Comparison of ENCODE assay signal across 20 mouse cellular contexts in the genomic region with DNA sequence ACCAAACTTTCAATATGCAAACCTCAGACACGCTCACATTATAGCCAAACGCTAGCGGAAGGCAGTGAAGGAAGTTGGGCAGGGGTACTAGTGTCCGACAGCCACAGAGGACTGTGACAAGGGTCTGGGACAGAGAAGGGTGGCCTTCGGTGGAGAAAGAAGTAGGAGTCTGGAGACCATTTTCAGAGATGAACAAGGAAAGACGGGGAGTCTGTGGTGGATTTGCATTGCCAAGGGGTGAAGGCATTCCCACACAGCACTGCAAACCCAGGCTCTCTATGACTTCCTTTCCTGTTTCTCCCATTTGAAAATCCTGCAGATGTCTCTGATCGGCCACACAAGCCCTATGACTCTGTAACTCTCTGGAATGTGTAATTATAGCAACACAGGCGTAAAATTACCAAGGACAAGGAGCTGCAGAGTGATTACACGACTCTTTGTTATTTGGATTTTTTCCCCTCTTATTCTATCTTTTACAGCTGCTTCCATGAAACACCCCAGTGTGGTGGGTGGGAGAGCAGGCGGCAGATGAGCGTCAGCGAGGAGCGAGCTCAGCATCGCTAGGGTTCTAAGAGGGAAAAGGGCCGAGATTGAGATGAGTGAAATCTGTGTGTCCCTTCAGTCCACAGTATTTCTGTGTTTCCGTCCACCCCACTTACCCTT.
A peak's percentile ranks its signal among the peaks of the same experiment; 100 is the strongest.
DNase-seq lines count a peak whose midpoint lies in the region; ATAC-seq and TF ChIP-seq lines count a peak whose summit lies in the region.
"Had no signal": no experiment of that assay in that cellular context is flagged by ENCODE, and none has a peak within 500 bp of the region (broad histone marks: within the 10 kb centered on the region; RNA-seq: fewer than 3 reads in every experiment).

No protein-coding gene starts in this region.

- H3K36me3 ChIP-seq in embryonic facial prominence, embryonic 14.5 days (ENCODE audit: control insufficient read depth, insufficient read depth, low read length) = no peaks in the 10 kb centered on the region
- H3K36me3 ChIP-seq: embryonic facial prominence, embryonic 15.5 days; limb, embryonic 13.5 days; liver, embryonic 13.5 days; lung, embryonic 15.5 days; midbrain, embryonic 12.5 days had no signal

- H3K27me3 ChIP-seq in embryonic facial prominence, embryonic 14.5 days (replicated peaks; ENCODE audit: control insufficient read depth, insufficient read depth, low read length) = no peaks in the 10 kb centered on the region
- H3K27me3 ChIP-seq: embryonic facial prominence, embryonic 15.5 days; limb, embryonic 13.5 days; liver, embryonic 13.5 days; lung, embryonic 15.5 days; midbrain, embryonic 12.5 days had no signal

- ATAC-seq in embryonic facial prominence, embryonic 14.5 days (ENCODE audit: low read depth) = peak; percentile 53; the same call in 1 of the 2 replicates

- no peak overlapping the region for H3K4me3 ChIP-seq in left cerebral cortex, adult 2 months
- H3K4me3 ChIP-seq in embryonic facial prominence, embryonic 14.5 days (ENCODE audit: low read depth, low read length) = no peak overlapping the region
- peak overlapping the region; percentile 2 for H3K4me3 ChIP-seq in olfactory bulb, adult 2 months (ENCODE audit: insufficient read depth, low read depth, low read length)
- H3K4me3 ChIP-seq: embryonic facial prominence, embryonic 15.5 days; gastrocnemius, adult 2 months; limb, embryonic 13.5 days; liver, embryonic 13.5 days; lung, embryonic 15.5 days; midbrain, embryonic 12.5 days; myocyte had no signal

- H3K9ac ChIP-seq in embryonic facial prominence, embryonic 14.5 days (ENCODE audit: low read depth, low read length) = no peak overlapping the region
- H3K9ac ChIP-seq: embryonic facial prominence, embryonic 15.5 days; limb, embryonic 13.5 days; liver, embryonic 13.5 days; lung, embryonic 15.5 days; midbrain, embryonic 12.5 days had no signal

- no peaks in the 10 kb centered on the region for H3K9me3 ChIP-seq in embryonic facial prominence, embryonic 14.5 days (ENCODE audit: control insufficient read depth, low read length)
- H3K9me3 ChIP-seq: embryonic facial prominence, embryonic 15.5 days; limb, embryonic 13.5 days; liver, embryonic 13.5 days; lung, embryonic 15.5 days; midbrain, embryonic 12.5 days had no signal

- DNase-seq in heart, adult 11 months = peak; percentile 71
- no peak for DNase-seq in heart, postnatal 25 days (ENCODE audit: low spot score)
- no peak for DNase-seq in left cerebral cortex, adult 2 months (ENCODE audit: extremely low spot score in 1 of 2, low spot score in 2 of 2)
- no peak for DNase-seq in left cerebral cortex, adult 11 months (ENCODE audit: low spot score)
- DNase-seq in embryonic facial prominence, embryonic 14.5 days (ENCODE audit: low spot score) = peak; percentile 25
- DNase-seq in urinary bladder, postnatal 14 days (ENCODE audit: low spot score) = no peak
- DNase-seq: cerebellum, adult 9-11 months; gastrocnemius, adult 2 months; kidney, adult 18-20 months; kidney, postnatal 10 days; liver, embryonic 13.5 days; right cerebral cortex, postnatal 14 days; spleen, adult 18-20 months; thymus, adult 2 months had no signal

- WGBS in embryonic facial prominence, embryonic 14.5 days = 57% methylated on average over 16 of the region's 16 CpGs
- 30% methylated on average over 16 of the region's 16 CpGs for WGBS in olfactory bulb, adult 2 months

- H3K27ac ChIP-seq in left cerebral cortex, adult 2 months = peak overlapping the region; percentile 78
- H3K27ac ChIP-seq in embryonic facial prominence, embryonic 14.5 days (replicated peaks; ENCODE audit: low read depth, low read length) = no peak overlapping the region
- peak overlapping the region; percentile 91 for H3K27ac ChIP-seq in olfactory bulb, adult 2 months (ENCODE audit: insufficient read depth, low read depth, low read length)
- H3K27ac ChIP-seq: embryonic facial prominence, embryonic 15.5 days; gastrocnemius, adult 2 months; limb, embryonic 13.5 days; liver, embryonic 13.5 days; lung, embryonic 15.5 days; midbrain, embryonic 12.5 days had no signal

- TF ChIP-seq CTCF in left cerebral cortex, adult 2 months (IDR thresholded peaks at IDR 0.05) = no peak
- TF ChIP-seq CTCF in olfactory bulb, adult 2 months (IDR thresholded peaks at IDR 0.05; ENCODE audit: insufficient read depth, low read depth, low read length) = no peak

- H3K4me1 ChIP-seq in embryonic facial prominence, embryonic 14.5 days (ENCODE audit: control insufficient read depth, insufficient read depth, low read length) = no peaks in the 10 kb centered on the region
- H3K4me1 ChIP-seq in olfactory bulb, adult 2 months (ENCODE audit: control insufficient read depth, insufficient read depth, low read length) = peaks cover 39% of the 10 kb centered on the region
- H3K4me1 ChIP-seq: liver, embryonic 13.5 days; lung, embryonic 15.5 days; midbrain, embryonic 12.5 days had no signal

- no peak overlapping the region; the same call in 1 of the 2 replicates for H3K4me2 ChIP-seq in embryonic facial prominence, embryonic 14.5 days (ENCODE audit: low read depth, low read length)
- H3K4me2 ChIP-seq: embryonic facial prominence, embryonic 15.5 days; limb, embryonic 13.5 days; liver, embryonic 13.5 days; lung, embryonic 15.5 days; midbrain, embryonic 12.5 days had no signal

- intact Hi-C loops in heart, postnatal 25 days (cut with DNase I) = no loop called here
- intact Hi-C loops in left cerebral cortex, adult 2 months (cut with DNase I) = no loop called here

- TF ChIP-seq POLR2A in olfactory bulb, adult 2 months (IDR thresholded peaks at IDR 0.05; ENCODE audit: insufficient read depth, low read depth, low read length) = no peak

Comparison
In these comparisons a context has a peak if more than half of its experiments do, and no peak if none do; other contexts are left out.
1. DNase-seq: peak in heart, adult 11 months (single experiment) and embryonic facial prominence, embryonic 14.5 days (single experiment); none in heart, postnatal 25 days (single experiment), left cerebral cortex, adult 2 months (0 of 2), left cerebral cortex, adult 11 months (single experiment) and urinary bladder, postnatal 14 days (single experiment).